ENCODE assay signal across 14 mouse cellular contexts in genomic region chr2:180889921-180890280, GRCm38 (mm10). TPM values are rescaled to one million over a fixed set of nuclear protein-coding genes. Genes with fewer than 3 reads are reported as not detected.
A peak's percentile ranks its signal among the peaks of the same experiment; 100 is the strongest.
DNase-seq lines count a peak whose midpoint lies in the region; ATAC-seq and TF ChIP-seq lines count a peak whose summit lies in the region.
"Had no signal": no experiment of that assay in that cellular context is flagged by ENCODE, and none has a peak within 500 bp of the region (broad histone marks: within the 10 kb centered on the region; RNA-seq: fewer than 3 reads in every experiment).

No protein-coding gene starts in this region.

- peaks cover 25% of the 10 kb centered on the region for H3K36me3 ChIP-seq in forebrain, embryonic 10.5 days (replicated peaks)
- no peaks in the 10 kb centered on the region for H3K36me3 ChIP-seq in forebrain, postnatal 0 days (ENCODE audit: insufficient read depth)
- no peaks in the 10 kb centered on the region for H3K36me3 ChIP-seq in midbrain, embryonic 11.5 days (ENCODE audit: control insufficient read depth, insufficient read depth, low read length)
- no peaks in the 10 kb centered on the region for H3K36me3 ChIP-seq in neural tube, embryonic 14.5 days (ENCODE audit: control insufficient read depth, insufficient read depth, low read length)
- 0 out of 2 replicates have a peak, but pooled peaks cover 3% of the 10 kb centered on the region for H3K36me3 ChIP-seq in heart, embryonic 10.5 days

- no peak for TF ChIP-seq CTCF in forebrain, postnatal 0 days (IDR thresholded peaks at IDR 0.05; ENCODE audit: low read depth)

- H3K9ac ChIP-seq in forebrain, postnatal 0 days: peak overlapping the region; percentile 99; the same call in 1 of the 2 replicates
- peak overlapping the region; percentile 99 for H3K9ac ChIP-seq in midbrain, embryonic 11.5 days (ENCODE audit: low read length)
- peak overlapping the region; percentile 98 for H3K9ac ChIP-seq in neural tube, embryonic 14.5 days (replicated peaks; ENCODE audit: low read depth, low read length)
- H3K9ac ChIP-seq: liver, embryonic 14.5 days had no signal

- peaks cover 96% of the 10 kb centered on the region for H3K4me1 ChIP-seq in forebrain, embryonic 10.5 days
- H3K4me1 ChIP-seq in forebrain, postnatal 0 days (ENCODE audit: insufficient read depth): peaks cover 15% of the 10 kb centered on the region; the same call in 1 of the 2 replicates
- peaks cover 58% of the 10 kb centered on the region for H3K4me1 ChIP-seq in midbrain, embryonic 11.5 days (ENCODE audit: control insufficient read depth, insufficient read depth, low read length)
- peaks cover 34% of the 10 kb centered on the region; the same call in 1 of the 2 replicates for H3K4me1 ChIP-seq in neural tube, embryonic 14.5 days (ENCODE audit: control insufficient read depth, insufficient read depth, low read length)
- peaks cover 33% of the 10 kb centered on the region for H3K4me1 ChIP-seq in heart, embryonic 10.5 days

- peak overlapping the region; percentile 61 for H3K4me2 ChIP-seq in forebrain, postnatal 0 days (ENCODE audit: low read depth)
- H3K4me2 ChIP-seq in midbrain, embryonic 11.5 days: peak overlapping the region; percentile 97
- H3K4me2 ChIP-seq in neural tube, embryonic 14.5 days (ENCODE audit: low read depth, low read length): peak overlapping the region; percentile 51

- H3K27ac ChIP-seq in forebrain, embryonic 10.5 days: peak overlapping the region; percentile 99
- peak overlapping the region; percentile 99 for H3K27ac ChIP-seq in forebrain, postnatal 0 days (ENCODE audit: low read depth, low read length)
- peak overlapping the region; percentile 99 for H3K27ac ChIP-seq in midbrain, embryonic 11.5 days (ENCODE audit: low read depth, low read length)
- peak overlapping the region; percentile 99 for H3K27ac ChIP-seq in neural tube, embryonic 14.5 days (ENCODE audit: low read depth, low read length)
- H3K27ac ChIP-seq in heart, embryonic 10.5 days: no peak overlapping the region
- H3K27ac ChIP-seq: liver, embryonic 14.5 days had no signal

- H3K27me3 ChIP-seq in forebrain, embryonic 10.5 days (ENCODE audit: poor library complexity, severe bottlenecking): peaks cover 72% of the 10 kb centered on the region
- H3K27me3 ChIP-seq in forebrain, postnatal 0 days (ENCODE audit: insufficient read depth, low read length): no peaks in the 10 kb centered on the region; the same call in none of the 2 replicates
- H3K27me3 ChIP-seq in midbrain, embryonic 11.5 days (ENCODE audit: control insufficient read depth, insufficient read depth, low read length): no peaks in the 10 kb centered on the region; the same call in 1 of the 2 replicates
- H3K27me3 ChIP-seq in neural tube, embryonic 14.5 days (ENCODE audit: control insufficient read depth, insufficient read depth, low read length): no peaks in the 10 kb centered on the region; the same call in 1 of the 2 replicates
- peaks cover 100% of the 10 kb centered on the region for H3K27me3 ChIP-seq in heart, embryonic 10.5 days (ENCODE audit: insufficient read depth, poor library complexity, severe bottlenecking)

- 4% methylated on average over 4 of the region's 4 CpGs for WGBS in forebrain, embryonic 10.5 days
- 21% methylated on average over 4 of the region's 4 CpGs for WGBS in forebrain, postnatal 0 days
- WGBS in midbrain, embryonic 11.5 days: 4% methylated on average over 4 of the region's 4 CpGs
- WGBS in neural tube, embryonic 14.5 days: 6% methylated on average over 4 of the region's 4 CpGs
- WGBS in heart, embryonic 10.5 days: 14% methylated on average over 4 of the region's 4 CpGs

- peak overlapping the region; percentile 88 for H3K4me3 ChIP-seq in forebrain, embryonic 10.5 days
- no peak overlapping the region for H3K4me3 ChIP-seq in forebrain, postnatal 0 days (ENCODE audit: low read depth, low read length)
- H3K4me3 ChIP-seq in midbrain, embryonic 11.5 days (ENCODE audit: low read depth, low read length): peak overlapping the region; percentile 99; the same call in 1 of the 2 replicates
- no peak overlapping the region for H3K4me3 ChIP-seq in neural tube, embryonic 14.5 days (ENCODE audit: low read depth, low read length)
- no peak overlapping the region for H3K4me3 ChIP-seq in heart, embryonic 10.5 days
- H3K4me3 ChIP-seq: myocyte had no signal

- no peak for DNase-seq in forebrain, embryonic 10.5 days (ENCODE audit: extremely low spot score, low spot score)
- DNase-seq in forebrain, postnatal 0 days: no peak
- no peak for DNase-seq in midbrain, embryonic 11.5 days (ENCODE audit: low spot score, missing footprints)
- no peak for DNase-seq in heart, embryonic 10.5 days (ENCODE audit: low spot score)
- no peak for DNase-seq in right cerebral cortex, postnatal 4 days
- DNase-seq in urinary bladder, postnatal 25 days (ENCODE audit: low spot score): no peak
- DNase-seq: adrenal gland, postnatal 25 days; kidney, adult 9 months; thymus, adult 2 months had no signal

- H3K9me3 ChIP-seq in forebrain, embryonic 10.5 days: no peaks in the 10 kb centered on the region
- H3K9me3 ChIP-seq in forebrain, postnatal 0 days (ENCODE audit: low read length): no peaks in the 10 kb centered on the region
- no peaks in the 10 kb centered on the region for H3K9me3 ChIP-seq in midbrain, embryonic 11.5 days (ENCODE audit: control insufficient read depth, low read length)
- no peaks in the 10 kb centered on the region for H3K9me3 ChIP-seq in neural tube, embryonic 14.5 days (ENCODE audit: control insufficient read depth, low read length)
- no peaks in the 10 kb centered on the region for H3K9me3 ChIP-seq in heart, embryonic 10.5 days

- ATAC-seq in forebrain, postnatal 0 days: no peak
- ATAC-seq in midbrain, embryonic 11.5 days (ENCODE audit: low FRiP score): no peak; the same call in 1 of the 2 replicates
- ATAC-seq in neural tube, embryonic 14.5 days (ENCODE audit: low read depth): no peak

RNA-seq across cellular contexts. Expression of gene Ythdf1, which starts 30.8 kb away (rescaled TPM):
- polyA plus RNA-seq in forebrain, embryonic 10.5 days (2016; fragmentation: Nextera tagmentation; extraction: Ambion mirVana): 47.4 and 56.6 TPM in 2 replicates
- total RNA-seq in forebrain, postnatal 0 days (2014; rRNA removed): 26.0 and 31.2 TPM in 2 replicates
- 49.9 and 51.7 TPM in 2 replicates for polyA plus RNA-seq in forebrain, postnatal 0 days (2015; fragmentation: Nextera tagmentation; extraction: Ambion mirVana)
- 68.5 and 72.4 TPM in 2 replicates for polyA plus RNA-seq in midbrain, embryonic 11.5 days (2014; fragmentation: Nextera tagmentation; extraction: Ambion mirVana)
- polyA plus RNA-seq in neural tube, embryonic 14.5 days (2014; fragmentation: Nextera tagmentation; extraction: Ambion mirVana): 49.2 and 61.0 TPM in 2 replicates
- 42.3 and 43.9 TPM in 2 replicates for polyA plus RNA-seq in heart, embryonic 10.5 days (2016; fragmentation: Nextera tagmentation; extraction: Ambion mirVana)

RNA-seq across cellular contexts. Expression of gene Birc7, which starts 38.9 kb away (rescaled TPM):
- polyA plus RNA-seq in forebrain, embryonic 10.5 days (2016; fragmentation: Nextera tagmentation; extraction: Ambion mirVana): 0.54 and 0.56 TPM in 2 replicates
- total RNA-seq in forebrain, postnatal 0 days (2014; rRNA removed): 0.38 TPM in 1 of 2 replicates, not detected in the other
- polyA plus RNA-seq in forebrain, postnatal 0 days (2015; fragmentation: Nextera tagmentation; extraction: Ambion mirVana): 0.13 and 0.24 TPM in 2 replicates
- 0.14 and 0.45 TPM in 2 replicates for polyA plus RNA-seq in midbrain, embryonic 11.5 days (2014; fragmentation: Nextera tagmentation; extraction: Ambion mirVana)
- polyA plus RNA-seq in neural tube, embryonic 14.5 days (2014; fragmentation: Nextera tagmentation; extraction: Ambion mirVana): 0.15 and 0.31 TPM in 2 replicates
- 0.09 TPM in 1 of 2 replicates, not detected in the other for polyA plus RNA-seq in heart, embryonic 10.5 days (2016; fragmentation: Nextera tagmentation; extraction: Ambion mirVana)
- total RNA-seq: adrenal gland, postnatal 25 days; hematopoietic stem cell, adult 5-6 weeks; left cerebral cortex, postnatal 36 days had no signal
- polyA plus RNA-seq: liver, embryonic 14.5 days; myocyte had no signal

Comparison
In these comparisons a context has a peak if more than half of its experiments do, and no peak if none do; other contexts are left out.
1. H3K4me3 ChIP-seq: peak in forebrain, embryonic 10.5 days (single experiment) and midbrain, embryonic 11.5 days (single experiment); none in forebrain, postnatal 0 days (single experiment), neural tube, embryonic 14.5 days (single experiment) and heart, embryonic 10.5 days (single experiment).
2. Peak in every context shown above with its lines, with median percentiles within 50 percentile points of each other: H3K4me2 ChIP-seq and H3K9ac ChIP-seq.